Mouse (Mus musculus): ENCODE measurements around the gene Dbn1.

GRCm38 (mm10) chr13:55523278-55523677, 35.4 kb upstream of the Dbn1 start:
- TF ChIP-seq CTCF (IDR thresholded peaks at IDR 0.05; ENCODE audit: insufficient read depth, low read length) (no peak), POLR2A (IDR thresholded peaks at IDR 0.05; ENCODE audit: borderline replicate concordance, extremely low read depth, low read depth, low read length) (no peak)

Measured in lung, adult 2 months (tissue).